Mouse (Mus musculus) stomach, embryonic 16.5 days (tissue): ENCODE results near the gene 4933402E13Rik. TPM values are rescaled to one million over a fixed set of nuclear protein-coding genes. Genes with fewer than 3 reads are reported as not detected.

ENCODE experiments used
- ATAC-seq: fragments of 200-750 bp; cut with Nextera tagmentation; 2 replicates; pipeline ENCODE4 v1.8.0; 2017; ENCODE audit warnings: moderate number of reproducible peaks, moderate TSS enrichment; ENCODE audit not compliant: insufficient read depth, low FRiP score
- H3K27ac ChIP-seq: fragments of 300-500 bp; sonication (generic); 2 replicates; pipeline ENCODE4 v1.5.1; 2014; ENCODE audit warnings: low read length
- H3K27me3 ChIP-seq: fragments of 300-500 bp; sonication (generic); 2 replicates; pipeline ENCODE4 v1.6.1; 2014; ENCODE audit warnings: low read length, control low read depth, mixed read lengths; ENCODE audit not compliant: control insufficient read depth, insufficient read depth
- H3K36me3 ChIP-seq: fragments of 300-500 bp; sonication (generic); 2 replicates; pipeline ENCODE4 v1.6.1; 2014; ENCODE audit warnings: low read length; ENCODE audit not compliant: control insufficient read depth, insufficient read depth
- H3K4me1 ChIP-seq: fragments of 300-500 bp; sonication (generic); 2 replicates; pipeline ENCODE4 v1.6.1; 2014; ENCODE audit warnings: low read length, control low read depth, mixed read lengths; ENCODE audit not compliant: control insufficient read depth, insufficient read depth
- H3K4me2 ChIP-seq: fragments of 300-500 bp; sonication (generic); 2 replicates; pipeline ENCODE4 v1.6.1; 2014; ENCODE audit warnings: low read depth, low read length, mixed read lengths
- H3K4me3 ChIP-seq: fragments of 300-500 bp; sonication (generic); replicated peaks from 2 replicates; pipeline ENCODE4 v1.5.1; 2014; ENCODE audit warnings: mild to moderate bottlenecking, low read length
- H3K9ac ChIP-seq: fragments of 300-500 bp; sonication (generic); 2 replicates; pipeline ENCODE4 v1.6.1; 2014; ENCODE audit warnings: low read length
- H3K9me3 ChIP-seq: fragments of 300-500 bp; sonication (generic); replicated peaks from 2 replicates; pipeline ENCODE4 v1.6.1; 2016; ENCODE audit warnings: low read length, control low read depth; ENCODE audit not compliant: control insufficient read depth
- WGBS: fragments of 180-500 bp; shearing (Covaris S2); extraction: QIAGEN DNeasy Blood & Tissue Kit; methylation state at CpG from one replicate; pipeline ENCODE4 v1.1.7; 2014; 5-methylcytosine and 5-hydroxymethylcytosine counted together
- polyA plus RNA-seq: library from polyadenylated mRNA; unstranded; fragments of >200 nt; fragmentation: Nextera tagmentation; extraction: Ambion mirVana; gene quantifications from 2 replicates; pipeline ENCODE4 v1.2.1, GENCODE M21; 2015

Gene 4933402E13Rik
- 0.10 and 0.11 TPM in 2 replicates for polyA plus RNA-seq

DNA sequence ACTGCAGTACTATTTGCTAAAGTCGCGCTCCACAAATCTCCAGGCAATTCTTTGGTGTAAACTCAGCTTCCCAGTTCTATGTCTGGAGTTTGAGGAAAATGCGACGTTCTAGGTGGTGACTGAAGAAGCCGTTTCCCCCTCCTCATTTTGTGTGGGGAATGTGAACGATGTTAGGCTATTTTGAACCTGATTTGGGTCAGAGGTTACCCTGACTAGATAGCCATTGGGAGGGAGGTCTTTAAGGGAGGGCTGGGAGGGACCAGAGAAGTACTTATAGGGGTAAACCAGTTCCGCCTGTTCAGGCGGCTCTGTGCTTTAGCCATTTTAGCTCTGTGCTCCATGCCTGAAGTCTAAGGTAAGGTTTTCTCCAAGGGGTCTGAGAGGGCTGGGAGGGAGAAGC is at the start of gene 4933402E13Rik:
4933402E13Rik (plus strand) TSS at position 301 of the 400 bp plus-strand sequence.
- no peak within 1 kb of the TSS for H3K4me2 ChIP-seq
- no peak within 1 kb of the TSS for H3K27ac ChIP-seq
- no peak for ATAC-seq
- H3K9me3 ChIP-seq = no peaks in the 10 kb centered on the region
- H3K27me3 ChIP-seq = no peaks in the 10 kb centered on the region
- no peaks in the 10 kb centered on the region for H3K36me3 ChIP-seq
- no peak within 1 kb of the TSS for H3K4me3 ChIP-seq
- no peak within 1 kb of the TSS for H3K9ac ChIP-seq
- no peaks in the 10 kb centered on the region for H3K4me1 ChIP-seq
- WGBS = 80% methylated on average over 8 of the region's 8 CpGs

Other genes with a start within 250 kb of the 4933402E13Rik start
- not detected in 2 replicates for gene 4931400O07Rik, start 184.5 kb downstream of the 4933402E13Rik start, polyA plus RNA-seq